Mouse (Mus musculus) midbrain, embryonic 11.5 days (tissue): ENCODE measurements at regions not wholly inside any gene's neighbourhood (a gene's known extent, or its start where the extent isn't known, plus 50 kb on each side); places are given as distances from the start of the nearest gene placed in this dataset.
"Not testable (repeated sequence)": the region's sequence is repeated elsewhere in the genome, so short reads cannot be mapped to it uniquely, and the experiment has no call there.

Experiments used
- ATAC-seq: fragments of 200-750 bp; cut with Nextera tagmentation; 2 replicates; pipeline ENCODE4 v1.8.0; 2017; ENCODE audit warnings: moderate TSS enrichment, moderate library complexity; ENCODE audit not compliant: low FRiP score
- DNase-seq: peaks from one replicate; pipeline ENCODE4 v3.0.0; 2015; ENCODE audit warnings: low spot score; ENCODE audit errors: missing footprints
- H3K27ac ChIP-seq: fragments of 300-500 bp; sonication (generic); 2 replicates; pipeline ENCODE4 v1.5.1; 2014; ENCODE audit warnings: low read depth, low read length
- H3K27me3 ChIP-seq: fragments of 300-500 bp; sonication (generic); 2 replicates; pipeline ENCODE4 v1.6.1; 2014; ENCODE audit warnings: mild to moderate bottlenecking, low read length, moderate library complexity, mixed read lengths; ENCODE audit not compliant: control insufficient read depth, insufficient read depth
- H3K36me3 ChIP-seq: fragments of 300-500 bp; sonication (generic); 2 replicates; pipeline ENCODE4 v1.6.1; 2014; ENCODE audit warnings: mild to moderate bottlenecking, low read length, moderate library complexity, mixed read lengths; ENCODE audit not compliant: control insufficient read depth, insufficient read depth
- H3K4me1 ChIP-seq: fragments of 300-500 bp; sonication (generic); 2 replicates; pipeline ENCODE4 v1.6.1; 2014; ENCODE audit warnings: low read length; ENCODE audit not compliant: control insufficient read depth, insufficient read depth
- H3K4me2 ChIP-seq: fragments of 300-500 bp; sonication (generic); 2 replicates; pipeline ENCODE4 v1.6.1; 2014; ENCODE audit warnings: mild to moderate bottlenecking, moderate library complexity
- H3K4me3 ChIP-seq: fragments of 300-500 bp; sonication (generic); 2 replicates; pipeline ENCODE4 v1.5.1; 2014; ENCODE audit warnings: low read depth, low read length
- H3K9ac ChIP-seq: fragments of 300-500 bp; sonication (generic); 2 replicates; pipeline ENCODE4 v1.6.1; 2014; ENCODE audit warnings: low read length
- H3K9me3 ChIP-seq: fragments of 300-500 bp; sonication (generic); 2 replicates; pipeline ENCODE4 v1.6.1; 2016; ENCODE audit warnings: low read length; ENCODE audit not compliant: control insufficient read depth
- WGBS: fragments of 180-500 bp; shearing (Covaris S2); extraction: QIAGEN DNeasy Blood & Tissue Kit; methylation state at CpG from one replicate; pipeline ENCODE4 v1.1.7; 2014; 5-methylcytosine and 5-hydroxymethylcytosine counted together

DNA sequence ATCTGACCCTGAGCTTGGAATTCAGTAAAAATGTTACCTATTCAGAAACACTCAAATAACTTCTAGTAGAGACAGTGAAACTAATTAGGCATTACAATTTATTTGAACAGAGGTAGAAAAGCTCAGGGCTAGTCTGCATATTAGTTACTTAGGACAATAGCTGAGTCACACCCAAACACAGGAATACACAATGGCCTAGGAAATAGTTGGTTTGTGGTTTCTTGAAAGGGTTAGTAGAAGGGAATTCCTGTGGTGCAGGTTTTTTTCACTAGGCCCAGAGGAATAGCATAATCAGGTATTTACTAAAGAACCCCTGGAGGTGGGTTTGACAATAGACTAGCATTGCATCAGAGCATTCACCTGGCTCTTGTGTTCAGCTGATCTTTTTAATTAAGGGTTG is 513.9 kb downstream of the Dnajb9 start:
- not testable (repeated sequence) for ATAC-seq, H3K36me3 ChIP-seq, DNase-seq, H3K9ac ChIP-seq, H3K4me3 ChIP-seq, H3K4me2 ChIP-seq, H3K9me3 ChIP-seq, H3K4me1 ChIP-seq, H3K27me3 ChIP-seq, H3K27ac ChIP-seq

DNA sequence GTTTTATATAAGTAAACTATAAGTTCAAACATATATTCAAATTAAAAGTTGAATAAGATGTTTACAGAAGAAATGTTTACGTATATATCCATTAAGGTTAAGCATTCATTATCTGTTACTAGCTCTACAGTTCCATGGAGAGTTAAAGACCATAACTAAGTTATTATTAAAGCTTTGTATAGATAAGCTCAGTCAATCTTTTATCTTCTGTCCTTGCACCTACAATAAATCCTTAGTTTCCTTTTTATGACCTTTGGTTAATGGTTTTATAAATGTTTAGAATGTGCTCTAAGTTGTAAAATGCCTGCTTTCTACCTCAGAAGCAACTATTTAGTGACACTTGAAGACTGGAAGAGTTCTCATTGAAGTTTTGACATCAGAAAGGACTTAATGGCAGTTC is 562.1 kb downstream of the Dnajb9 start:
- H3K4me2 ChIP-seq = no peak overlapping the region
- H3K9me3 ChIP-seq = no peaks in the 10 kb centered on the region
- H3K27ac ChIP-seq = no peak overlapping the region
- H3K36me3 ChIP-seq = no peaks in the 10 kb centered on the region
- WGBS = 84% methylated on average over 1 of the region's 1 CpGs
- H3K4me1 ChIP-seq = no peaks in the 10 kb centered on the region
- ATAC-seq (no peak), DNase-seq (no peak)
- H3K9ac ChIP-seq = no peak overlapping the region
- H3K27me3 ChIP-seq = no peaks in the 10 kb centered on the region
- H3K4me3 ChIP-seq = no peak overlapping the region

DNA sequence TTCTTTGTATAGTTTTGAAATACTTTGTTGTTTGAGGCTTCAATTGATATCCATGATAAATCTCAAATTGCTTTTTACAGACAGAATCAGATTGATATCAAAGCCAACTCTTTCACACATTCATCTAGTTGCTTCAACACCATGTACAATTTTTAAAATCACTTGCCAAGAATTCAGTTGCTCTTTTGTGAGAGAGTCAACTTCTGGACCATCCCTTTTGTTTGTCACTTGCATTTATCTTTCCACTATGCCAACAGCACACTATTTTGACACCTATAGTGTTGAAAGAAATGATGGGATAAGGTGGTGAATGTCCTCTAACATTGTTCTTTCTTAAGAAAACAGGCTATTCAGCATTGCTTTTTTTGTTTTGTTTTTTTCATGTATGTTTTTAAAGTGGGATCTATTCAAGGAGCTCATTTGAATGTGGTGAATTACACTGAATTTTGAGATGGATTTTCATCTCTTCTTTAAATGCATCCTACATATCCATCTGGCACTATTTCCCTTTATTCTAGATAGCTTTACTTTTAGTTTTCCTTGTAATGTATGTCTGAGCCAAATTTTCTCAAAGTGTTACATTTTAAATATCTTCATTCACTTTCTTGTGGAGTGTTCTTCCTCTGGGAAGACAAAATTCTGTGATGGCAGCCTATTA is 568.8 kb downstream of the Dnajb9 start:
- Histone ChIP-seq H3K27me3 (no peaks in the 10 kb centered on the region), H3K9me3 (no peaks in the 10 kb centered on the region)

More for the DNA sequence above, 568.8 kb downstream of the Dnajb9 start:
- ATAC-seq = no peak
- DNase-seq = peak; percentile 65
- Histone ChIP-seq H3K27ac (no peak overlapping the region), H3K4me3 (no peak overlapping the region), H3K4me2 (no peak overlapping the region), H3K4me1 (no peaks in the 10 kb centered on the region), H3K9ac (no peak overlapping the region), H3K36me3 (no peaks in the 10 kb centered on the region)
